Mouse (Mus musculus) spleen, adult 2 months (tissue): ENCODE measurements around the gene Smyd3. TPM values are rescaled to one million over a fixed set of nuclear protein-coding genes. Genes with fewer than 3 reads are reported as not detected.

Source experiments
- DNase-seq, 2 experiments: peaks; one replicate each; pipeline versions ENCODE4 v3.0.0 to v3.0.0-alpha.2; 2012 to 2021; ENCODE audit warnings: low spot score in 2 of 2, low read depth in 1 of 2
- H3K27ac ChIP-seq: fragments of 200-500 bp; 2 replicates; pipeline ENCODE4 v1.5.1; 2012; ENCODE audit warnings: low read length, inconsistent platforms; ENCODE audit not compliant: insufficient read depth
- H3K27me3 ChIP-seq: fragments of 200-500 bp; 2 replicates; pipeline ENCODE4 v1.6.1; 2012; ENCODE audit warnings: mild to moderate bottlenecking, moderate library complexity, low read length, inconsistent platforms; ENCODE audit not compliant: control insufficient read depth, insufficient read depth
- H3K36me3 ChIP-seq: fragments of 200-500 bp; 2 replicates; pipeline ENCODE4 v1.6.1; 2012; ENCODE audit warnings: mild to moderate bottlenecking, low read length, inconsistent platforms; ENCODE audit not compliant: control insufficient read depth, insufficient read depth
- H3K4me1 ChIP-seq: fragments of 200-500 bp; 2 replicates; pipeline ENCODE4 v1.6.1; 2011; ENCODE audit warnings: inconsistent platforms; ENCODE audit not compliant: control insufficient read depth, insufficient read depth, insufficient read length
- H3K4me3 ChIP-seq: fragments of 200-500 bp; 2 replicates; pipeline ENCODE4 v1.5.1; 2011; ENCODE audit warnings: mild to moderate bottlenecking, inconsistent platforms; ENCODE audit not compliant: insufficient read depth, insufficient read length; ENCODE audit errors: extremely low read depth
- CTCF ChIP-seq: fragments of 200-500 bp; IDR thresholded peaks from 2 replicates; pipeline ENCODE4 v1.5.1; 2011; ENCODE audit warnings: mild to moderate bottlenecking, inconsistent platforms; ENCODE audit not compliant: insufficient read depth, insufficient read length, insufficient replicate concordance; ENCODE audit errors: extremely low read depth
- POLR2A ChIP-seq: fragments of 200-500 bp; IDR thresholded peaks from 2 replicates; pipeline ENCODE4 v1.6.1; 2011; ENCODE audit warnings: low read depth, low read length, inconsistent platforms
- WGBS: fragments of 180-500 bp; shearing (Covaris S2); methylation state at CpG from one replicate; pipeline ENCODE4 v1.1.7; 2018; 5-methylcytosine and 5-hydroxymethylcytosine counted together
- polyA plus RNA-seq: library from polyadenylated mRNA; depleted of rRNA; stranded (reverse); fragments of >200 nt; gene quantifications from 2 replicates; pipeline ENCODE4 v1.2.3, GENCODE M21; 2012

The Smyd3 gene
- polyA plus RNA-seq, 1 experiment: 3.6 TPM

DNA sequence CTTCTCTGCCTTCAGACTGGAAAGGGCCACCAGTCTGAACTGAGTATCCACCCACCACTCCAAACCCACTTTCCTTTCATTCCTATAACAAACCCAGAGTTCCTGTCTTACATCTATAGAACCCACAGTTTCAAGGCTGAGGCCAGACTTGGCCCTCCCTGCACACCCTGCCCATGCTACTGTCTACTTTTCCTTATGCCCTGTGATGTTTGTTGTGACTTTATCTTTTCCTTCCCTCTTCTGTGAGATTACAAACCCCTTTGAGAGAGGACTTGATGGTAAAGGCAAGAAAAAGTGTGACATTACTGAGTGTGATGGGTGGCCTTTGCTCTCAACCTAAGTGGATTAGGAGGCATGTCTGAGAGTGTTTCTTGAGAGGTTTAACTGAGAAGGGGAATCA, 504.8 kb downstream of the Smyd3 start:
- no peak for TF ChIP-seq CTCF
- no peak for TF ChIP-seq POLR2A
- H3K27ac ChIP-seq: no peak overlapping the region
- H3K4me3 ChIP-seq: no peak overlapping the region
- H3K4me1 ChIP-seq: no peaks in the 10 kb centered on the region
- H3K36me3 ChIP-seq: no peaks in the 10 kb centered on the region
- no peak for DNase-seq
- no peaks in the 10 kb centered on the region for H3K27me3 ChIP-seq

DNA sequence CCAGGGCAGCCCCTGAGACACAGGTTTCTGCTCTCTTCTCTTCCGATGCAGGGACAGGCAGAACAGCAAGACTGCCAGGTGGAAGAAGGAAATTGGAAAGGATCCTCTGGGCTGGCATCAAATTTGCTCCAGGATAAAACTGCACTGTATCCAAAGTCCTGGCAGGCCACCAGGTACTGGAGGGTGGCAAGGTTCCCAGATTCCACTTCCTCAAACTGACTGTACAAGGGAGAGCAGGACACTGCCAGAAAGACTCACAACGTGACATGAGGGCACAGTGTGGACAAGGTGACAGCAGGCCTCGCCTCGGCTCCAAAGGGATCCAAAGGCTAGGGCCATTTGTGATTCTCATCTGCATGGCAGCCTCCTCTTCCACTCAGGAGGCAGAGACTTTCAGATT, 505.6 kb downstream of the Smyd3 start:
- DNase-seq: no peak
- WGBS: 78% methylated on average over 4 of the region's 4 CpGs
- H3K27me3 ChIP-seq: no peaks in the 10 kb centered on the region
- H3K4me1 ChIP-seq: no peaks in the 10 kb centered on the region
- no peak overlapping the region for H3K4me3 ChIP-seq
- no peak for TF ChIP-seq CTCF
- no peak for TF ChIP-seq POLR2A
- H3K27ac ChIP-seq: no peak overlapping the region
- no peaks in the 10 kb centered on the region for H3K36me3 ChIP-seq

DNA sequence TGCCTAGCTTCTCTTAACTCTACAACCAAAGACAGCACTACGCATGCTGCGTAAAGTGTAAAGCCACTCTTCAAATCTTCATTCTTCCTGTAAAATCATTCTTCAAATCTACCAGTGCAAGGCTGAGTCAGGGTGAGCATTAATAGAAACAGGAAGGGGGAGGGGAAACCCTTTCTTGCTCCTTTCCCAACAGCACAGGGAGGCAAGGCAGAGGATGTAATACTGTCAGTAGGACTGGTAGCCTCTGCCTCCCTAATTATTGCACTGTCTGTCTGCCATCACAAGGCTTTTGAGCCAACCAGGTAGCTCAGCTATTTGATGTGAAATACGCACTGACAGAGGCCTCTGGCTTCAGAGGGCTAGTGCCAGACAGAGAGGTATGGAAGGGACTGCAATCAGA, 507.1 kb downstream of the Smyd3 start:
- Histone ChIP-seq H3K4me3 (no peak overlapping the region), H3K36me3 (no peaks in the 10 kb centered on the region), H3K27ac (no peak overlapping the region), H3K27me3 (no peaks in the 10 kb centered on the region), H3K4me1 (no peaks in the 10 kb centered on the region)
- TF ChIP-seq POLR2A (no peak), CTCF (no peak)
- 93% methylated on average over 3 of the region's 3 CpGs for WGBS
- DNase-seq: no peak

DNA sequence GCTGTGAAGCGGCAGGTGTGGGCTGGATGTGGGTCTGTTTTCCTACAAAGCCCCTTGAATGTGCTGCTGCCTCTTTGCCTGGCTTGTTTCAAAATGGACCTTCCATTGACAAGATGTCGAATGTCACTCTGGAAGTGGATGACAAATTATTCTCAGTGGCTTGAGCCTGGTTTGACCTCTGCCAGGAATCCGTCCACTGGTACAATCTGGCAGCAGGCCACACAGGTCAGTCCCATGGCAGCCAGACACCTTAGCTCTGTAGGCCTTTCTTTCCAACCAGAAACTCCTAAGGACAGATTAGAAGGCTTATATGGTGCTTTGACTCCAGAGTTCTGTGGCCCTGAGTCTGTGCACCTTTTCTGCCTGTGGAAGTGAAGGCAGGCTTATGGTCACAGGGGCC, 507.9 kb downstream of the Smyd3 start:
- Histone ChIP-seq H3K27ac (no peak overlapping the region), H3K4me3 (no peak overlapping the region), H3K36me3 (no peaks in the 10 kb centered on the region), H3K4me1 (no peaks in the 10 kb centered on the region), H3K27me3 (no peaks in the 10 kb centered on the region)
- 94% methylated on average over 3 of the region's 3 CpGs for WGBS
- no peak for DNase-seq
- TF ChIP-seq POLR2A (no peak), CTCF (no peak)

DNA sequence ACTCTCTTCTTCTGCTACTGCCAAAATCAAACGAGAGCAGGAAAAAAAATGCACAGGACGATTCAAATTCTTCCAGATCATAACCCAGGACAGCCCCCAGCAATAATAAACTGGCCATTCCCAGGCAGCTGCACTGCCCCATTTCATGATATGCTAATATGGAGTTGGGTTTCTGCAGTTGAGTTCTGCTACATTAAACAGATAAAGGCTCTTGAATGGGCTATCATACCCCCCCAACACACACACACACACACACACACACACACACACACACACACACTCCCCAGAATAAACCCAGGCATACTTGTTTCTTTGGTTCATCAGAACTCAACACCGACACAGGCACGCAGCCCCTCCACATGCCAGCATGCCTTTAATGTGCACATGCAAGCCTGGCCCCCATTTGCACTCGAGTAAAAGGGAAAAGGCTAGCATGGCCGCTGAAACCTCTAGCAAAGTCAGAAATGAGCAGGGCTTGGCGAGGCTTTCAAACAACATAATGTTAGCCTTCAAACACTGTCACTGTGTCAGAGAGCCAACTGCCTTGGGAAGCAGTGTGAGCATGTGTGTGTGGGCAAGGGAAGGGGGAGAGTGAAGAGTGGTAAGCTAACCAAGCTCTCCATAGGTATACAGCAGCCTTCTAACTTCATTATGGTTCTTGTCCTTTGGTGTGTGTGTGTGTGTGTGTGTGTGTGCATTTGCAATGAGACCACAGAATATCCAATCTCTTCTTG, 513.5 kb downstream of the Smyd3 start:
- WGBS: 87% methylated on average over 7 of the region's 7 CpGs
- TF ChIP-seq POLR2A (no peak), CTCF (no peak)
- no peak overlapping the region for H3K27ac ChIP-seq
- no peaks in the 10 kb centered on the region for H3K36me3 ChIP-seq
- no peaks in the 10 kb centered on the region for H3K27me3 ChIP-seq
- DNase-seq: no peak
- no peaks in the 10 kb centered on the region for H3K4me1 ChIP-seq
- H3K4me3 ChIP-seq: no peak overlapping the region

DNA sequence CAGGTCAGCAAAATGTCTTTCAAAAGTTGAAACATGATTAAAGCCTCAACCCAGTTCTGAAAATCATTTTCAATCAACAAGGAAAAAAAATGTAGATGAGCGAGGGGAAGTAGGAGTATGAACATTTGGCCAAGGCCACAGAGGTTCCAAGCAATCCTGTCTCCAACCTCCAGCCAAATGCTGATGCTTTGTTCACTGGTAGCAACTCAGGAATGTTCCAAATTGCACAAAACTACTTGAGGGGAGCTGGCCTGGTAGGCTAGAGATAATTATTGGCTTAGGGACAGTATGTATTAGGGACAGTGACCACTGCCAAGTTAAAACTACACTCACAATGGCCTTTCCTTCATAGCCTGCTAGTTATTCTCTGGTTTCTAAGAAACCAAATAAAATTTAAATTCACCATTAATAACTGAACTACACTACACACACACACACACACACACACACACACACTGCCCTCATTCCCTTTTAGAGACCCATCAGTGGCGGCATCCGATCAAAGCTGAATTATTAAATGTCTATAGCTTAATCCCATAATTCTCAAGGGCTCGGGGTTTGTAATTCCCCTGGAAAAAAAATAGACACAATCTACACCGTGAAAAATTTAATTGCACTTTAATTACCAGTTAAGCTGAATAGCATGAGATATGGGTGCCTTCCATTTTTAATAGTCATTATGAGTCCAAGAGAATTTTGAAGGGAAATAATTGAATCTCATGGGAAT, 514.3 kb downstream of the Smyd3 start:
- Histone ChIP-seq H3K4me1 (no peaks in the 10 kb centered on the region), H3K4me3 (no peak overlapping the region), H3K27ac (no peak overlapping the region), H3K36me3 (no peaks in the 10 kb centered on the region), H3K27me3 (no peaks in the 10 kb centered on the region)
- DNase-seq: no peak
- no peak for TF ChIP-seq POLR2A
- TF ChIP-seq CTCF: no peak
- WGBS: 90% methylated on average over 5 of the region's 5 CpGs

DNA sequence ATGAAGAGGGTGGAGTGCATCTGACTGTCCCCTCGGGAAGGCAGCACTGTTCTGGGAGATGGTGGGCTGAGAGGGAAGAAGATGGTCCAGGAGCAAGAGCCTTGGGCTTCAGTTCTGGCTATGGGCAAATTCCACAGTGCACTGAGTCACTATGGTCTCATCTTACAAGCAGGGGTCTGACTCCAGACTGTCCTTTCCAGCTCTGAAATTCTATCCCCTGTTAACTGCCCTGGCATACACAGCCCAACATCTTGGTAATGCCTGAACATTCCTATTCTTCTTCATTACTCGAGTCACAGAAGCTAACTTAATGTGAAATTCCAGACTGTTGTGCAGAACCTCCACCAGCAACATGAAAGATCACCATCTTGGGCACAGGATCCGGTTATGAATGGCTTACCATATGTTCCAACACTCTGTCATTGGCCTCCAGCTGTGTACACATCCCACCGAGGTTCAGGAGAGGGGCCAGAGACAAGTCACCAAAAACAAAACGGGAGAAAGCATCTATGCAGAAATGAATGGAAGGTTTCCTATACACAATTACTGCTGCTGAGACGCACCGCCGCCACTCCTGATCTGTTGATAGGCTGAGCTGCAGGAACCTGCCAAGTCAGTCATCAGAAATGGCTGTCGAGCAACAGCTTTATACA, 517.8 kb downstream of the Smyd3 start:
- no peaks in the 10 kb centered on the region for H3K36me3 ChIP-seq
- no peaks in the 10 kb centered on the region for H3K27me3 ChIP-seq
- H3K4me1 ChIP-seq: no peaks in the 10 kb centered on the region
- DNase-seq: no peak
- H3K27ac ChIP-seq: no peak overlapping the region
- no peak overlapping the region for H3K4me3 ChIP-seq
- TF ChIP-seq POLR2A (no peak), CTCF (no peak)
- 90% methylated on average over 9 of the region's 9 CpGs for WGBS
